Mouse (Mus musculus) liver, adult (tissue): ENCODE results near the gene Vps35l.

Experiments used
- GATA4 ChIP-seq: IDR thresholded peaks from 2 replicates; pipeline ENCODE4 v1.6.1; 2014; ENCODE audit warnings: mild to moderate bottlenecking, low read length; ENCODE audit not compliant: insufficient replicate concordance

Gene Vps35l

GRCm38 (mm10) chr7:118817741-118818140 lies 77.7 kb downstream of the Vps35l start:
- TF ChIP-seq GATA4, result no peak

DNA sequence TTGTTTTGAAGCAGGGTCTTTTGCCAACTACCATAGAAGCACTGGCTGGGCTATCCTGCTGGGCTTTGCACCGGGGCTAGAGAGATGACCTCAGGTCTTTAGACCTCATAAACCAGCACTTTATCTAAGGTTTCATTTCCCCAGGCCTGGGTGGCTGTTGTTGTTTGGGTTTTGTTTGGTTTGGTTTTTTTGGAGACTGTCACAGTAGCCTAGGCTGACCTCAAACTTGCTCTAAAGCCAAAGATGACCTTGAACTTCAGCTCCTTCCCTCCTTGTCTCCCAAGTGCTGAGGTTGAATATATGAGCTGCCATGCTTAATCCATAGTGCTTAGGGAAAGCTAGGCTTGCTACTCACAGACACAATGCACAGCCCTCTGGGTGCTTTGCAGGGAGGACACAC lies 79.6 kb downstream of the Vps35l start:
- no peak for TF ChIP-seq GATA4

GRCm38 (mm10) chr7:118821356-118821755 lies 81.3 kb downstream of the Vps35l start:
- no peak for TF ChIP-seq GATA4

GRCm38 (mm10) chr7:118821887-118822556 lies 82.0 kb downstream of the Vps35l start:
- no peak for TF ChIP-seq GATA4

DNA sequence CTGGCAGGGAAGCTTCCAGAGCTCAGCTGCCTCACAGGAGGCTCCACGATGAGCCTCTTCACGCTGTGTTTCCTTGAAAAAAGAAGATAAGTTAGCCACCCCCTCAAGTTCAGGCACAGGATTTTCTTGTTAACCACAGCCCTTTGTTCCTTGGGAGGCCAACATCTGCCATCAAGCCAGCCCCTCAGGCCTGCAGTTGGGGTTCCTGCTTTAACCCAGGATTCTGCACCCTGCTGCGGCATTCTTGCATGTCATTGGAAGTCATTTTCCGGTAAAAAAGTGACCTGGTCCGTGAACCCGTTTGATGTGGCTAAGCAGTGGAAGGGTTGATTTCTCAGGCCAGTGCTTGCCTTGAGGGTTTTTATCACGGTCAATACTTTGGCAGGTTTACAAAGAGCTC lies 84.4 kb downstream of the Vps35l start:
- no peak for TF ChIP-seq GATA4

GRCm38 (mm10) chr7:118827975-118828416 lies 88.0 kb downstream of the Vps35l start:
- no peak for TF ChIP-seq GATA4

DNA sequence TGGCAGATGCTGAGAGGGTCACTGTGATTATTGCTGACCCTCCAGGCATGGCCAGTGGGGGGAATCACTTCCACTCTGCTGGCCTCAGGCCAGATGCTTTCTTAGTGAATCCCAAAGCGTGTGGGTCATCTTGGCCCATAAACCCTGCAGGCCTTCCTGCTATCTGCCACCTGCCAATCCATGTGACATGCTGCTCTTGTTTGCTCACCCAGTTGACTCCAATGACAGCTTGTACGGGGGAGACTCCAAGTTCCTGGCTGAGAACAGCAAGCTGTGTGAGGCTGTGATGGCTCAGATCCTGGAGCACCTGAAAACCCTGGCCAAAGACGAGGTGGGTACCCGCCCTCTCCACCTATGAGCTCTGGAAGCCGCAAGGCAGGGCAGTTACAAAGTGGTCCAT lies 97.9 kb downstream of the Vps35l start:
- no peak for TF ChIP-seq GATA4

- no peak for TF ChIP-seq GATA4
Measured at GRCm38 (mm10) chr7:118841030-118841745, 101.2 kb downstream of the Vps35l start.

- TF ChIP-seq GATA4, result no peak
Measured at GRCm38 (mm10) chr7:118841796-118842195, 101.8 kb downstream of the Vps35l start.

GRCm38 (mm10) chr7:118842938-118843337 lies 102.9 kb downstream of the Vps35l start:
- TF ChIP-seq GATA4, result no peak

DNA sequence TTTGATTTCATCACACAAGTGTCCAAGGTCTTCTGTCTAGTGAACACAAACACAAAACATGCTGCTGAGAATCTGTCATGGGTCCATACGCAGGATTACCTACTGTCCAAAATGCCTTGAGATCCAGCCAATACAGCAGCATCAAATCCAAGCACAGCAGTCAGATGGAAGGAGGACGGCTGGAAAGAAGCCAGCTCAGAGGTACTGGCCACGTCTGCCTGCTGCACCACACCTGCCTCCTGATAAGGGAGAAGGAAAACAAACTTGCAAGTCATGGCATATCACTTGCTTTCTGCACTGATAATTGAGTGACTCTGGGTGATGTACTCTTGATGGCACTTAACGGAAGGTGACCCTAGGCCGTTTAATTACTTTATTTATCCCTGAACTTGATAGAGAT lies 105.1 kb downstream of the Vps35l start:
- TF ChIP-seq GATA4, result no peak

GRCm38 (mm10) chr7:118846329-118846728 lies 106.3 kb downstream of the Vps35l start:
- TF ChIP-seq GATA4, result no peak

DNA sequence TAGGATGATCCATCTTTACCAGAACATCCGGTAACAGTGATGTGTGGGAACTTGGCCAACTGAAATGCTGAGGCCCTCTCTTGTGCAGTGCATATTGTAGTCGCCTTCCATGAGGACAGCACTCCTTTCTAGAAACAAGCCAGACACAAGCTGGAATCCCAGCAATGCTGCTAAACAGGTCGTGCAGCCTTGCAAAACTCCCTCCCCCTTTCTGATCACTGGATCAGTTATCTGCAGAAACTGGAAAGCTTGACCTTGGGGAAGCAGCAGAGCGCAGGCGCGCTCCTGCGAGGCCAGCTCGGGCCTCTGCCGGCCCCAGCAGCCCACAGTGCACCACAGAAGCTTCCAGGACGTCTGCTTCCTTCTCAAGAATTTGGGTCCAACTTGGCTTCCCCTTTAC lies 108.8 kb downstream of the Vps35l start:
- TF ChIP-seq GATA4, result no peak

- TF ChIP-seq GATA4, result no peak
Measured at GRCm38 (mm10) chr7:118849543-118850250, 109.7 kb downstream of the Vps35l start.

- TF ChIP-seq GATA4, result no peak
Measured at GRCm38 (mm10) chr7:118850676-118851290, 110.8 kb downstream of the Vps35l start.
